Mouse (Mus musculus): ENCODE measurements around the gene Ube2g2.

DNA sequence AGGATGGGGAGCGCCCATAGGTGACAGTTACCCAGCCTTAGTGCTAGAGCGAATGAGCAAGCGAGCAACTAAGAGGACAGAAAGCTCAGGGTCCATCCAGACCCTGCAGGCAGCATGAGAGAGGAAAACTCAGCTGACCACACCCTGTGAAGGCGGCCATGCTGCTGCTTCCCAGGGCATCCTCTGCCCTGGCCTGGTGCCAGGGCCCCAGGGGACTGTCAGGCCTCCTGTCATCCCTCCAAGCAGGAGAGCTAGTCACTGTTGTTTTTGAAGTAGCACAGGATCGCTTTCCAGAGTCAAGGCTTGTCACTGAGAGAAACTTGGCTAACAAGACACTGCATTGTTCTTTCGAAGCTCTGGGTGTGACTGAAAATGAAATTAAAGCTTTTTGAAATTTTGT lies 16.9 kb downstream of the Ube2g2 start:
- TF ChIP-seq CTCF (IDR thresholded peaks at IDR 0.05; ENCODE audit: control insufficient read depth, insufficient read depth, low read length) = no peak
- TF ChIP-seq POLR2A (IDR thresholded peaks at IDR 0.05; ENCODE audit: borderline replicate concordance, control insufficient read depth, low read depth, low read length) = no peak
